In the genomic region with DNA sequence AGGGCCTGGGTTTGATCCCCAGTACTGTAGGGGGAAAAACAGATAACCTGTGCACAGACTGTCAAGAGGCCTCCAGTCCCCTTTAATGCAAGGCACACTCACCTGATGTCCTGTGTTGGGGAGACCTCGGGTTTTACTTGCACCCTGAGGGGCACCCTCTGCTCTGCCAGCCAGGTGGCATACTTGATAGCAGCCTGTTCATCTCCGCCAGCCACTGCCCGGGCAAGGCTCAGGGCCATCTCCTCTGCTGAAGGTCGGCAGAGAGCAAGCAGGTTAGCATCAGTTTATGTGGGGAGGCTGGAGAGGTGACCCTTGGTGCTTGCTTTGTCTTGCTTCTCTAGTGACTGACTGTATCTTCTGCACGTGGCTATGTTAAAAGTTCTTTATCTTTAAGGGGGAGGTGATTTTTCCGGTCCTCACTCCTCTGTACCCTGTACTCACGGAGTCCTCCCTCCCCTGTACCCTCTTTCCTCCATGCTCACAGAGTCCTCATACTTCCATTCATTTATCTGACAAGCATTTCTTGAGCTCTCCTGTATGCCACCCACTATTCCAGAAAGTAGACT, we compare ENCODE assay signal across 9 mouse cellular contexts. TPM values are rescaled to one million over a fixed set of nuclear protein-coding genes. Genes with fewer than 3 reads are reported as not detected.
DNase-seq lines count a peak whose midpoint lies in the region; ATAC-seq and TF ChIP-seq lines count a peak whose summit lies in the region.
"Had no signal": no experiment of that assay in that cellular context is flagged by ENCODE, and none has a peak within 500 bp of the region (broad histone marks: within the 10 kb centered on the region; RNA-seq: fewer than 3 reads in every experiment).

No protein-coding gene starts in this region.

- no peak for TF ChIP-seq CTCF in MEL (IDR thresholded peaks at IDR 0.05 in 2 of 3, conservative IDR thresholded peaks at IDR 0.05 in 1 of 3; ENCODE audit: control insufficient read depth in 1 of 3, insufficient read depth in 1 of 3, low read depth in 2 of 3, low read length in 3 of 3, poor library complexity in 1 of 3, severe bottlenecking in 1 of 3)

- peaks cover 11% of the 10 kb centered on the region; the same call in 1 of the 2 replicates for H3K36me3 ChIP-seq in heart, embryonic 16.5 days (ENCODE audit: control insufficient read depth, insufficient read depth)
- H3K36me3 ChIP-seq in MEL (ENCODE audit: control insufficient read depth in 1 of 2, insufficient read depth in 2 of 2, low read length in 2 of 2), result peaks cover 0 to 38% of the 10 kb centered on the region in 2 experiments; a peak in 3 of 4 replicates
- H3K36me3 ChIP-seq in hindbrain, embryonic 11.5 days (ENCODE audit: control insufficient read depth, insufficient read depth, low read length), result no peaks in the 10 kb centered on the region

- H3K79me2 ChIP-seq in MEL (ENCODE audit: control insufficient read depth, insufficient read depth, low read length, poor library complexity), result peaks cover 28% of the 10 kb centered on the region

- TF ChIP-seq EP300 in MEL (IDR thresholded peaks at IDR 0.05; ENCODE audit: low read depth in 1 of 2, low read length in 2 of 2), result no peak

- peaks cover 18% of the 10 kb centered on the region for H3K4me1 ChIP-seq in heart, embryonic 16.5 days (ENCODE audit: control insufficient read depth, insufficient read depth, low read length)
- peaks cover 23 to 37% of the 10 kb centered on the region in 2 experiments for H3K4me1 ChIP-seq in MEL (ENCODE audit: control insufficient read depth in 1 of 2, insufficient read depth in 2 of 2, low read length in 2 of 2)
- peaks cover 7% of the 10 kb centered on the region for H3K4me1 ChIP-seq in hindbrain, embryonic 11.5 days (replicated peaks; ENCODE audit: control insufficient read depth, insufficient read depth, low read length)

- TF ChIP-seq POLR2A in MEL (IDR thresholded peaks at IDR 0.05; ENCODE audit: control insufficient read depth in 1 of 2, insufficient read depth in 1 of 2, low read depth in 1 of 2, low read length in 2 of 2, poor library complexity in 1 of 2), result no peak

- no peak for DNase-seq in heart, postnatal 4 days
- peak; percentile 52 for DNase-seq in MEL (ENCODE audit: low read depth, low spot score)
- DNase-seq in hindbrain, embryonic 11.5 days (ENCODE audit: low spot score), result no peak
- no peak for DNase-seq in embryo, embryonic 10 days (ENCODE audit: low spot score)
- no peak for DNase-seq in thymus, adult 18-20 months
- DNase-seq in left cerebral cortex, postnatal 10 days (ENCODE audit: extremely low spot score in 1 of 2, low spot score in 2 of 2), result no peak
- DNase-seq: layer of hippocampus, postnatal 36 days had no signal

- H3K27me3 ChIP-seq in heart, embryonic 16.5 days (ENCODE audit: control insufficient read depth, insufficient read depth, low read length), result no peaks in the 10 kb centered on the region
- no peaks in the 10 kb centered on the region for H3K27me3 ChIP-seq in MEL (ENCODE audit: control insufficient read depth in 1 of 2, insufficient read depth in 2 of 2, low read length in 2 of 2)
- H3K27me3 ChIP-seq in hindbrain, embryonic 11.5 days (ENCODE audit: control insufficient read depth, insufficient read depth, low read length), result no peaks in the 10 kb centered on the region

- H3K9me3 ChIP-seq in heart, embryonic 16.5 days (replicated peaks; ENCODE audit: control insufficient read depth, low read length), result no peaks in the 10 kb centered on the region
- no peaks in the 10 kb centered on the region for H3K9me3 ChIP-seq in MEL (replicated peaks; ENCODE audit: insufficient read depth, low read length)
- no peaks in the 10 kb centered on the region for H3K9me3 ChIP-seq in hindbrain, embryonic 11.5 days (ENCODE audit: control insufficient read depth, low read length)

- peak overlapping the region; percentile 94 for H3K4me2 ChIP-seq in heart, embryonic 16.5 days (ENCODE audit: low read depth, low read length)
- peak overlapping the region; percentile 86 for H3K4me2 ChIP-seq in hindbrain, embryonic 11.5 days (replicated peaks; ENCODE audit: low read depth, low read length)

- ATAC-seq in heart, embryonic 16.5 days (replicated peaks; ENCODE audit: extremely low read depth, insufficient read depth, low FRiP score), result no peak
- no peak for ATAC-seq in hindbrain, embryonic 11.5 days (ENCODE audit: low FRiP score)
- ATAC-seq in megakaryocyte-erythroid progenitor cell, adult 5-6 weeks (replicated peaks; ENCODE audit: low FRiP score, low TSS enrichment, poor library complexity, severe bottlenecking), result peak; percentile 69

- intact Hi-C loops in left cerebral cortex, postnatal 10 days (cut with DNase I), result no loop called here

- peak overlapping the region; percentile 96; the same call in 1 of the 2 replicates for H3K9ac ChIP-seq in heart, embryonic 16.5 days (ENCODE audit: low read length)
- peak overlapping the region; percentile 96 for H3K9ac ChIP-seq in MEL (ENCODE audit: control insufficient read depth, low read depth, low read length, poor library complexity, severe bottlenecking)
- peak overlapping the region; percentile 76 for H3K9ac ChIP-seq in hindbrain, embryonic 11.5 days (ENCODE audit: low read depth, low read length)

- H3K27ac ChIP-seq in heart, embryonic 16.5 days (ENCODE audit: low read length), result no peak overlapping the region
- H3K27ac ChIP-seq in MEL (ENCODE audit: control insufficient read depth, low read depth, low read length), result peak overlapping the region; percentile 92; the same call in 1 of the 2 replicates
- H3K27ac ChIP-seq in hindbrain, embryonic 11.5 days (ENCODE audit: low read depth, low read length), result no peak overlapping the region

- TF ChIP-seq RAD21 in MEL (IDR thresholded peaks at IDR 0.05; ENCODE audit: low read depth, low read length), result no peak

- 40% methylated on average over 7 of the region's 7 CpGs for WGBS in heart, embryonic 16.5 days
- WGBS in hindbrain, embryonic 11.5 days, result 76% methylated on average over 7 of the region's 7 CpGs

- peak overlapping the region; percentile 98 for H3K4me3 ChIP-seq in heart, embryonic 16.5 days (ENCODE audit: low read length)
- peak overlapping the region; percentile 96 to 98 for H3K4me3 ChIP-seq in MEL (ENCODE audit: control insufficient read depth in 1 of 2, insufficient read depth in 1 of 2, low read depth in 2 of 2, low read length in 2 of 2)
- no peak overlapping the region; the same call in 1 of the 2 replicates for H3K4me3 ChIP-seq in hindbrain, embryonic 11.5 days (ENCODE audit: low read depth, low read length)

TF ChIP-seq in MEL, 35 proteins besides CTCF, POLR2A, EP300 and RAD21 (continues in another document):
- TF ChIP-seq USF1 (IDR thresholded peaks at IDR 0.05; ENCODE audit: low read depth, low read length) (peak; percentile 52; the same call in 1 of the 2 replicates), MAX (IDR thresholded peaks at IDR 0.05; ENCODE audit: low read length) (peak; percentile 81), HCFC1 (IDR thresholded peaks at IDR 0.05; ENCODE audit: low read depth, low read length) (no peak), SMC3 (IDR thresholded peaks at IDR 0.05; ENCODE audit: low read depth, low read length) (no peak), RCOR1 (IDR thresholded peaks at IDR 0.05; ENCODE audit: low read depth, low read length) (no peak)

RNA-seq across cellular contexts. Expression of a gene that starts 1.5 kb away (rescaled TPM):
- polyA plus RNA-seq in heart, embryonic 16.5 days (2015; fragmentation: Nextera tagmentation; extraction: Ambion mirVana), result 78.3 and 82.4 TPM in 2 replicates
- total RNA-seq in heart, postnatal 4 days (2021), result 10 to 100 TPM; 70.5 to 75.6 TPM
- 84.9 and 90.9 TPM in 2 replicates for total RNA-seq in MEL (2012; rRNA removed)
- polyA plus RNA-seq in MEL (2012; ENCODE audit: insufficient read depth in 1 of 2, insufficient read length in 2 of 2, low read depth in 1 of 2, low replicate concordance in 2 of 2, missing spikeins in 1 of 2), result 100 to 1,000 TPM in 1 of 2 experiments, 10 to 100 TPM in 1; 92.1 to 162 TPM
- 64.7 and 70.6 TPM in 2 replicates for polyA plus RNA-seq in hindbrain, embryonic 11.5 days (2014; fragmentation: Nextera tagmentation; extraction: Ambion mirVana)
- total RNA-seq in megakaryocyte-erythroid progenitor cell, adult 5-6 weeks (2014; fragmentation: Nextera tagmentation), result 120 and 125 TPM in 2 replicates
- 50.3 and 57.0 TPM in 2 replicates for total RNA-seq in megakaryocyte-erythroid progenitor cell, adult 5-6 weeks (2017)
- 100 to 1,000 TPM; 106 to 107 TPM for total RNA-seq in left cerebral cortex, postnatal 10 days (2021)

RNA-seq across cellular contexts. Expression of a gene that starts 12.9 kb away (rescaled TPM):
- 3.3 and 3.8 TPM in 2 replicates for polyA plus RNA-seq in heart, embryonic 16.5 days (2015; fragmentation: Nextera tagmentation; extraction: Ambion mirVana)
- total RNA-seq in heart, postnatal 4 days (2021), result 1 to 10 TPM; 2.9 TPM
- total RNA-seq in MEL (2012; rRNA removed), result 6.1 and 62.9 TPM in 2 replicates
- 10 to 100 TPM in 1 of 2 experiments, not detected in 1; 34.9 TPM for polyA plus RNA-seq in MEL (2012; ENCODE audit: insufficient read depth in 1 of 2, insufficient read length in 2 of 2, low read depth in 1 of 2, low replicate concordance in 2 of 2, missing spikeins in 1 of 2)
- polyA plus RNA-seq in hindbrain, embryonic 11.5 days (2014; fragmentation: Nextera tagmentation; extraction: Ambion mirVana), result 0.86 and 1.7 TPM in 2 replicates
- 1.0 TPM in 1 of 2 replicates, not detected in the other for total RNA-seq in megakaryocyte-erythroid progenitor cell, adult 5-6 weeks (2014; fragmentation: Nextera tagmentation)
- total RNA-seq in megakaryocyte-erythroid progenitor cell, adult 5-6 weeks (2017), result not detected in 2 replicates
- 1 to 10 TPM in 1 of 2 experiments, under 1 TPM in 1; 0.49 to 1.0 TPM for total RNA-seq in left cerebral cortex, postnatal 10 days (2021)

RNA-seq across cellular contexts. Expression of a gene that starts 37.3 kb away (rescaled TPM):
- 33.1 and 34.0 TPM in 2 replicates for polyA plus RNA-seq in heart, embryonic 16.5 days (2015; fragmentation: Nextera tagmentation; extraction: Ambion mirVana)
- 10 to 100 TPM; 54.4 to 65.8 TPM for total RNA-seq in heart, postnatal 4 days (2021)
- total RNA-seq in MEL (2012; rRNA removed), result 19.2 and 19.6 TPM in 2 replicates
- 10 to 100 TPM in 1 of 2 experiments, not detected in 1; 31.4 TPM for polyA plus RNA-seq in MEL (2012; ENCODE audit: insufficient read depth in 1 of 2, insufficient read length in 2 of 2, low read depth in 1 of 2, low replicate concordance in 2 of 2, missing spikeins in 1 of 2)
- polyA plus RNA-seq in hindbrain, embryonic 11.5 days (2014; fragmentation: Nextera tagmentation; extraction: Ambion mirVana), result 23.7 and 24.2 TPM in 2 replicates
- 23.5 and 27.8 TPM in 2 replicates for total RNA-seq in megakaryocyte-erythroid progenitor cell, adult 5-6 weeks (2014; fragmentation: Nextera tagmentation)
- total RNA-seq in megakaryocyte-erythroid progenitor cell, adult 5-6 weeks (2017), result 11.7 and 12.0 TPM in 2 replicates
- total RNA-seq in left cerebral cortex, postnatal 10 days (2021), result 10 to 100 TPM; 42.8 to 46.9 TPM

RNA-seq across cellular contexts. Expression of a gene that starts 45.5 kb away (rescaled TPM):
- 1.2 and 1.3 TPM in 2 replicates for polyA plus RNA-seq in heart, embryonic 16.5 days (2015; fragmentation: Nextera tagmentation; extraction: Ambion mirVana)
- total RNA-seq in heart, postnatal 4 days (2021), result not detected
- total RNA-seq in MEL (2012; rRNA removed), result not detected in 2 replicates
- polyA plus RNA-seq in MEL (2012; ENCODE audit: insufficient read depth in 1 of 2, insufficient read length in 2 of 2, low read depth in 1 of 2, low replicate concordance in 2 of 2, missing spikeins in 1 of 2), result not detected
- polyA plus RNA-seq in hindbrain, embryonic 11.5 days (2014; fragmentation: Nextera tagmentation; extraction: Ambion mirVana), result 8.2 and 8.5 TPM in 2 replicates
- total RNA-seq in megakaryocyte-erythroid progenitor cell, adult 5-6 weeks (2014; fragmentation: Nextera tagmentation), result not detected in 2 replicates
- total RNA-seq in megakaryocyte-erythroid progenitor cell, adult 5-6 weeks (2017), result not detected in 2 replicates
- total RNA-seq in left cerebral cortex, postnatal 10 days (2021), result 10 to 100 TPM; 37.5 to 53.4 TPM
